Mouse (Mus musculus): Measurements from ENCODE around the gene Tbc1d17.
"Not testable (repeated sequence)": the region's sequence is repeated elsewhere in the genome, so short reads cannot be mapped to it uniquely, and the experiment has no call there.

Gene Tbc1d17

DNA sequence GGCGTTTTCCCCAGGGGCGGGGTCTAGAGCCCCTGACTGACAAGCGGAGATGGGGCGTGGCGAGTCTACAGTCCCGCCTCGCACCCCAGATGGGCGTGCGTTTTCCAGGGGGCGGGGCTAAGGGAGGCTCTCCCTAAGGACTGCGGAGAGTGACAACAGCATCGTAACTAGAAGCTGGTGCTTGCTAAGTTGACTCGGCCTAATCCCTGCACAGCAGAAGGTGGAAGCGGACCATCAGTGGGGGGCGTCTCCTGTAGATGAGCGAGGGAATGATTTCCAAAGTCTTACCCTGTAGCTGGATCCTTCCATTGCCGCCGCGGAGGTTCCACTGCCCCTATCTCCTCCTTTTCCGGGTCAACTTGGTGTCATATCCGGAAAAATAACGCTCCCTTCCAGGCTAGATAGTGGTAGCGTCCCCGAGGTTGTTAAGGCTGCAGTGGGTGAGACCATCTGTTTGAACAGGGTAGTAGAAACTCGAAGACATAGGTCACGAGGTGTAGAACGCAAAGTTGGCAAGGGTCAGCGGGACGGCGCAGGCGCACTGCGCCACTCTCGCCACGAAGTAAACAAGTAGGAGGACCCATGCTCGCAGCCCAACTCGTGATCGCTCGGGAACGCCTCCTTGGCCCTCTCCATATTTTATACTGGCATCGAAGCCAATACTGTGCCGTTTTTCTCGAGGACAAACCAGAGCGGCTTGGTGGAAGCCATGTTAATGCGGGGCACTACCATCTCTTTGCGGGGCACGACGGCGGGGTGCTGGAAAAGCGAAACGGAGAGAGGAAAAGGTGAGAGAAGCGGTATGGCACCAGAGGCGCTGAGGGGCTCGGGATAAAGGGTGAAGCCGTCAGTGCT, at the start of gene Tbc1d17, which contains the start of gene Akt1s1:
Tbc1d17 (minus strand) TSS at position 519 of the 855 bp plus-strand sequence.
Akt1s1 (plus strand) TSS at position 431 of the 855 bp plus-strand sequence.
- DNase-seq, result peak; percentile 100

DNA sequence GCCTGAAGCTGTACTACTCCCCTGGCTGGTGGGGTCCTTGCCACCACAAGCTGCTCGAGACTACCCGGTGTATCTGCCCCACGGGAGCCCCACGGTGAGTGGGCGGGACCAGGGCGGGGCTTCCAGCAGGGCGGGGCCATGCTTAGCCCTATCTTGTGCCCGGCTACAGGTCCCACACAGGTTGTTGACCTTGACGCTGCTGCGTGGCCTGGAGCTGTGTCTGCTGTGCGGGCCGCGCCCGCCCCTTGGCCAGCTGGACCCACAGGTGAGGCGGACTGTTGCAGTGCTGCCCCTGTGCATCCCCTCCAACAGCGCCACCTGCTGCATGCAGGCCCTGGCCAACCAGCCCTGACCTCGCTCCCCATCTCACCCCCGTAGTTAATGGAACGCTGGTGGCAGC, 49.7 kb upstream of the Tbc1d17 start:
- DNase-seq, result peak; percentile 72

DNA sequence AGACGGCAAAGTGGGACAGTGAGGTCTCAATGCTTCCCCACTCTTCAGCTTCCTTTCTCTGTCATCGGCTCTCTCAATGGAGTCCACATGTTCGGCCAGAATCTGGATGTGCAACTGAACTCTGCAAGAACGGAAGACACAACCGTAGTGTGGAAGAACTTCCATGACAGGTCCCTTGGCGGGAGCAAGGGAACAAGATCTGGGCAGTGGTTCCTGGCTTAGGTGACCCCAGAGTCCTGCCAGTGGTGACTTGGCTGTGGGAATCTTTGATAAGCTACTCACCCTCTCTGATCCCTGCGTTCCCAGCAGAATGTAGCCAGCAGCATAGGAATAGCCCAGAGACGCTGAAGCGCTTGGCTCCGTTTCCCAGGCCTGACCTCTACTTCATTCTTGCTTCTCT, 47.6 kb upstream of the Tbc1d17 start:
- DNase-seq, result no peak

DNA sequence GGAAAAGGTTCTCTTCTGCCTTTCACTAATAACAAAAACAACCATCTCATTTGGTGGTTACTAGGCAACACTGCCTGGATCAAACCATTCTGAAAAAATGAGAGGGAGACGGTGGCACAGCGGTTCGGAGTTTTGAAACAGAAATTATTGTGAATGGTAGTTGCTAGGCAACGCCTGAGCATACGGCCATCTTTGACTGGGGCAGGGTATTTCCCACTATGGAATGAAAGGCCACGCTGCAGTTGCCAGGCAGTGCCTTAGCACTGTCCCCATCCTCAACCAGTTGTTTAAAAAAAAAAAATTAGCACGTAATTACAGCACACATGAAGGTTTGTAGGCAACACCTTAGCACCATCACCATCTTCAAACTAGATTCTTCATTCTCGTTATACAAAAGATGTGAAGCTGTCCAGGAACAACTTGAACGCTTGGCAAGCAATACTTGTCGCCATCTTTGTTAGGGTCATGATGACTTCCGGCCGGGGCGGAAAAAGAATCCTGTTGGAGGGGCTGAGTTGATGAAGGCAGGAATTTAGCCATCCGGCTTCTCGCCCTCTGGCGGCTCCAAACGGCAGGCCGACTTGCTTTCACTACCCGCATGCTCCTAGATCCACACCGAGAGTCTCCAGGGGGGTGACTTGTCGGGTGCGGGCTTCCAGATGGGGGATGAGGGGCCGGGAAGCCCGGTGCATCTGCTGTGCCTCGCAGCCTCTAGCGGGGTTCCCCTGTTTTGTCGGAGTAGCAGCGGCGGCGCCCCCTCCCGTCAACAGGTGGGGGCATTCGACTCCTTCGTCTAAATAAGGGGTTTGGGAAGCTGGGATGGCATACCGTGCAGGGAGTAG, 46.9 kb upstream of the Tbc1d17 start, which contains the start of gene Fuz:
Fuz (plus strand) TSS at position 487 of the 842 bp plus-strand sequence.
- peak; percentile 92 for DNase-seq

DNA sequence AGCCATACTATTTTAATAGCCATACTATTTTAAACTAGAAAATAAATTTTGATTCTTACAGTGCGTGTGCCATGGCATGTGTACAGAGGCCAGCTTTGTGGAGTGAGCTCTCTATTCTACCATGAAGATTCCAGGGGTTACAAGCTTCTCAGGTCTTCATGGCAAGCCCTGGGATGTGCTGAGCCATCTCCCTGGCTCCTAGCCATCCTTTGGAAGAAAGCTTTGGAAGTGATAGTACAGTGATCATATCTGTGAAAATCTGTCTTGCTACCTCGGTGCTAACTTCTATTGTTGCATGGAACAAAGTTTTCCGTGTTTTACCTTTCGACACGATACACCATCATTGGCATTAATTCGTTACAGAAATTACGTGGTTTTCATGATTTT, 46.3 kb upstream of the Tbc1d17 start:
- DNase-seq, result no peak

DNA sequence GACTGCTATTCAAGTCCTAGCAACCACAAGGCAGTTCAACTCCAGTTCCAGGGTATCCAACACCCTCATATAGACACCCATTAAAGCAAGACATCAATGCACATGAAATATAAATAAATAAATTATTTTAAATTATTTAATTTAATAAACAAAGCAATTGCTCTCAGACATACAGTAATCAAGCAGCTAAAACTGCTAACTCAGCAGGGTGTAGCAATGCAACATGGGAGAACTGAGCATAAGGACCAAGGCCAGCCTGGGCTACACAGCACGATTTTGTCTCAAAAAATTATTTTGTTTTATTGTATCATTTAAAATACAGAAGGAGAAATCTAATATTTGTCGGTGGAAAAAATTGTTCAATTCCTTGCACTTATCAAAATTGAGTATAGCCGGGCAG, 45.3 kb upstream of the Tbc1d17 start:
- DNase-seq, result no peak

DNA sequence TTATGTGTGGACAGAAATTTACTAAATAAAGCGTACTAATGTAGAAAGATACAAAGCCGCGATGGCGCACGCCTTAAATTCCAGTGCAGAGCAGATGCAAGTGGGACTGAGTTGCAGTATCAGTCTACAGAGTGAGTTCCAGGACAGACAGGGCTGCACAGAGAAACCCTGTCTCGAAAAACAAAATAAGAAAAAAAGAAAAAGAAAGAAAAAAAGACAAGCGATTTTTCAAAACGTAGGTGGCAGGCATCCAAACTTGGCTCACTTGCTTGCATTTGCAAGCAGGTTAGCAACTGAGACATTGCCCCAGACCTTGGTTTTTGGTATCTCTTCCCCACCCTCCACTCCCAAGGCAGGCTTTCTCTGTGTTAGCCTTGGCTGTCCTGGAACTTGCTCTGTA, 44.3 kb upstream of the Tbc1d17 start:
- no peak for DNase-seq

DNA sequence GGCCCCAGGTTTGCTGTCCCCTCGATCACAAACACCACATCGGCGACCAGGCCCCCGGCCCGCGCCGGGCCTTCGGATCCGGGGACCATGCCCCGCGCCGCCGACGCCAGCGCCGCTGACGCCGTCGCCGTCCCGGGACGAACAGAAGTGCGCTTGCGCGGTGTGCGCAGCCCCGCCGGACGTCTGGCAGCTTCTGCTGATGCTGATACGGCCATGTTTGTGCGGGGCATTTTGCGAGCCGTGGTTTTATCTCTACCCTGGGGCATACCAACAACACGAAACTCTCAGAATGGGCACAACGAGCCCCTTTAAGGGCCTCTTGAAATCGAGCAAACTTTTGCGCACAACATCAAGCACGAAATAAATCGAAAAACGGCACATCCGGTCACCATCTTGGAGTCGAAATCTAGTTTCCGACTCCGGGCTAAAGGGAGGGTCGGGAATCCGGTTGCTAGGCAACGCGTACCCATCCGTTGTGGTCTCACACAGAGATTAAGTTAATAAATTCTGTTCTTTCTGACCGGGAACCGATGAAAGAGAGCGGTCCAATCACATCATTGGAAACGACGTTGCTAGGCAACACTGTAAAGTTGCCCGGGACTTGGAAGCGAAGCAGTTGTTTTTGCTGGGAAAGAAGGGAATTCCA, 43.5 kb upstream of the Tbc1d17 start, which contains the start of gene Med25:
Med25 (minus strand) TSS at position 437 of the 646 bp plus-strand sequence.
- peak; percentile 97 for DNase-seq

DNA sequence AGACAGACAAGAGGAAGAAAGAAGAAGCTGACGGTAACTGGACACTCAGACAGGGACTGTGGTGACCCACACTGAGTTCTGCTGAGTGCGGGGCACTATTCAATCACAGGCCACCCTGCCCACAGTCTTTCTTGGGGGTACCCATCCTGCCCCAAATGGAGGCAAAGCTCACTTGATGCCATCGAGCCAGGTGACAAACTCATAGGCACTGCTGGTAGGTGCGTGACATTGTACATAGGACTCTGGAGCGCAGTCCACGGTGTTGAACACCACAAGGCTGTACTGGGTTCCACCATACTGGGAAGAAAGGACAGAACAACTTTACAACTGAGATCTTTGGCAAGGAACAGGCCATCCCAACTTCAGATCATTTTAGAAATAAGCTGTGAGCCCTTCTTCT, 42.7 kb upstream of the Tbc1d17 start:
- no peak for DNase-seq

DNA sequence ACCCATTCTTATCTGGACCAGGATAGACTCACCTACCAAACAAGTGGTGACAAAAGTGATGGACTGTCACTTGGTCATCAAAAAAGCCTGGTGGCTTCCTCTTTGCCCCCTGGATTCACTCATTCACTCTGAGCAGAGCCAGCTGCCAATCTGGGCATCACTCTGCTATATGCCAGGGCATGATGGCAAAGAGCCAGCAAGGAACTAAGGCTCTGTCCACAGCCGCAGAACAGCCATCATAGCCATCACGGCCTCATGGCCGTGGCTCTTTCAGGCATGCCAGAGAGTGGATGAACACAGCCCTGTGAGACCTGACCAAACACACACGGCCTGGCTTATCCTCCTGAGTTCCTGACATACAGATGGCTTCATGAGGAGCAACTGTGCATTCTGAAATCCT, 41.9 kb upstream of the Tbc1d17 start:
- DNase-seq, result no peak

DNA sequence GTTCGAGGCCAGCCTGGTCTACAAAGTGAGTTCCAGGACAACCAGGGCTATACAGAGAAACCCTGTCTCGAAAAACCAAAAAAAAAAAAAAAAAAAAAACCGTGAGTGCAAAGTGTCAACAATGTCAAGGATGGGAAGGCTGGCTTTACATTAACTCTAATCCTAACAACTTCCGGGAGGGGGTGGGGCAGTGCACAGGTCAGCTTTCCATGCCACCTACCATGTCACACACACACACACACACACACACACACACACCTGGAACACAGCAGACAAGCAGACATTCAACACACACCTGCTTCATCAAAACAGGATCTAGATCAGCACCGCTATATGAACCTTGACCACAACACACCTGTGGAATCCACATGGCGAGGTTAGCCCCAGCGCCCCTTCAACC, 41.3 kb upstream of the Tbc1d17 start:
- no peak for DNase-seq

DNA sequence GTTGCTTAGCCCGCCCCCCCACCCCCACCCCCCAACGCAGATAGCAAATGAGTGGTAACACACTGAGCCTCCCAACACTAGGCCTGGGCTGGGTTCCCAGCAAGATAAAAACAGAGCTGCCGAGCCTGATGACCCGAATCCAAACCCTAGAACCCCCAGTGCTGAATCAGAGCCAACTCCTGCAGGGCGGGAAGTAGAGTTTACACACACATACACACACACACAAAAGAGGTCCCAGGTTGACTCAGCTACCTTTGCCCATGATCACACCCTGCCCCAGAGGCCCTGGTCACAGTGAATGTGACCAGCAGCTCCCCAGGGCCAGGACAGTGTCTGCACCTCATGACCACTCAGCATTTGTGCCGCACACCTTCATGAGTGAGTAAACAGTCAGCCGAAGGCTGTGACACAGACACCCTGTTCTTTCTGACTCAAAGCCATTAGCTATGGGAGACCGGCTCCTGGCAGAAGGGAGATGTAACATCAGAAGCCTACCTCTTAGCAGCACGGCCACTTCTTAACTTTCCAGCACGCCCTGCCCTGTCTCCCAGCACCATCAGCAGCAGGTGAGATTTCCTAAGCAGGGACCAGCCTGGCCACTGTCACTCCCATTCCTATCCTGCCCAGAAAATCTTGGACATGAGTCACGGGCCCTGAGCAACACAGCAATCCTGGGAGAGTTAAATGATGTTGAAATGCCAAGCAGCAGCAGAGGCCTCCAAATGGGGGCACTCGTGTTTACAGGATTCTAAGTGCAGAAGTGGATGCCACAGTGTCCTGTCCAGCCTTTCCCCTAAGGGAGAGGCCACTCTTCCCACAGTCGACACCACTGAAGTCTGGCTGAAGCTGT, 39.6 kb upstream of the Tbc1d17 start:
- DNase-seq, result no peak

DNA sequence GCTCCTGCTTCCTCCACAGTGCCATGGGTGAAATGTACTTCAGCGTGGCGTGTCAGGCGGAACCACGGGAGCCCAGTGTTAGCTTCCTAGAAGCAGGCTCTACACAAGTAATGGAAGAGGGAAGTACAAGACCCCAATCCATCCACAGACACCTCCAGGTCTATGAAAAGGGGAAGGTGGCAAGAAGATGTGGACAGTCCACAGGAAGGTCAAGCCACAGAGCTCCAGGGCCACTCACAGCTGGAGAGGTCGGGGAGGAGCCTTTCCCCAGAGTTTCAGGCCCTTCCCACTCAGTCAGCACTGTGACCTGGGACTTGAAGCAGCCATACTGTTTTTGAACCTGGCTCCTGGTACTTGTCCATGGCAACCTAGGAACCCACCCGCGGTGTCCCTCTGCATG, 38.1 kb upstream of the Tbc1d17 start:
- no peak for DNase-seq

DNA sequence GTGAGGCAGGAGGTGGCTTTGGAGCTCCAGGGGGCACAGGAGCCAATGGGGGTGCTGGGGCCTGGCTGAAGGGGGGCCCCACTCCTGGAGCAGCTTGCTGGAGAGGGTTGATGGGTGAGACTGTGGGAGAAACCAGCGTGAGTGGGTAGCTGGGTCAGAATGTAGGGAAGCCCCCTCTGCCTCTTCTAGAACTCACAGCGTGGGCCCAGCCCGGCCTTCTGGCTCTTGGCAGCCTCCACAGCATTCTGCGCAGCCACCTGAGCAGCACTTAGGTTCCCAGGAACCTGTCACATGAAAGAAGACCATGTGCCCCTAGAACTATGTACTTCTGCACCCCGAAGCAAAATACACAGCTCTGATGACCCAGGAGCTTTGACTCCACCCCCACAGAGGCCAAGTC, 35.8 kb upstream of the Tbc1d17 start:
- no peak for DNase-seq

DNA sequence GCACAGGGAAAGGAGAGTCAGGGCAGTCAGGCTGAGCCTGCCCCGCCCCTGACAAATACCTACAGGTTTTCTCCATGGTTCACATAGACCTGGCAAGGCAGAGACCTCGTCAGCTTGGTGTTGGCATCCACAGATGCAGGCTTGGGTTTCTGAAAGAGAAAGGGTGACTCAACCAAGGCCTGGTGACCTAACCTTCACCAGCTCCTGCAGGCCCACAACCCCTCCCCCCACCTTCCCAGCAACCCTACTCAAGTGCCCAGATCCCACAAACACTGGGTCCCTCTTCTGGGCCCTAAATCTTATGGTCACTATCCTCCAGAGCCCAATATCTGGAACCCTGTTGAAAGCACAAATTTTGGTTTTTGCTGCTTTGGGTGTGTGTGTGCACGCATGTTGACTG, 34.2 kb upstream of the Tbc1d17 start:
- no peak for DNase-seq

DNA sequence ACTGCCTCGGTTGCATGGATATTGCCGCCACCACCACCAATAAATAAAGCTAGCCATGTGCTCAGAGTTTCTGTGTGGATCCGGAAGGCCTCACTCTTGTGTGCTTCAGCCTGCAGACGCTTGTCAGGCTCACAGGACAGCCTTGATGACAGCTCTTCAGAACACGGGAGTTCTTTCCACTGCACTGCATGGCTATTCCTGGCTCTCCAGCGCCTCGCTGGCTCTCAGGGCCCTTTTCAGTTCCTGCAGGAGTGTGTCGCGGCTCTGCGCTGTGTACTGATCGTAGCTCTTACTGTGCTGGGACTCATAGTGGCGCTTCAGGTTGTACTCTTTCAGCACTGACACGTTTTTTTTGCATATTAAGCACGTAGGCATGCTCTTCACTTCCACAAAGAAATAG, 29.0 kb upstream of the Tbc1d17 start:
- DNase-seq, result no peak

DNA sequence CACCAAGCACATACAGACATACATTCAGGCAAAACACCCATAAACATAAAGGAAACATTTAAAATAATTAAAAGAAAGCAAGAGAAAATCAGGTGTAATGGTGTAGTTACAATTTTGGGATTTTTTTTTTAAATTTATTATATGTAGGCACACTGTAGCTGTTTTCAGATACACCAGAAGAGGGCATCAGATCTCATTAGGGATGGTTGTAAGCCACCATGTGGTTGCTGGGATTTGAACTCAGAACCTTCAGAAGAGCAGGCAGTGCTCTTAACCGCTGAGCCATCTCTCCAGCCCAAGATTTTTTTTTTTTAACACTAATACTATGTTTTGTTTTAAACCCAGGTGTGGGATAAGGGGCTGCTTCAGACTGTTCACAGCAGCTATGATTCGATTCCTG, 22.9 kb upstream of the Tbc1d17 start:
- not testable (repeated sequence) for DNase-seq

DNA sequence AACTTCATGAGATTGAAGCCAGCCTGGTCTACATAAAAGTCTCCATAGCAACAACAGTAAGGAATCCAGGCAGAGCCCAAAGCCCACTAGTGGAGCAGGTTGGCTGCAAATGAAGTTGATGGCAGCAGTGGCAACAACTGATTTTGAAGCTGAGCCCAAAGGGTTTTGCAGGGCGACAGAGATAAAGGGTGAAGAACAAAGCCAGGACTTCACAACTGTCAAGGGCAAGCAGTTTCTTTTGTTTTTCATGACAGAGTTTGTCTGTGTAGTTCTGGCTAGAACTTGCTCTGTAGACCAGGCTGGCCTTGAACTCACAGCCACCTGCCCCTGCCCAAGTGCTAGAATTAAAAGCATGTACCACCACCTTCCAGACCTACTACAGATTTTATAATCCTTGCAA, 22.3 kb upstream of the Tbc1d17 start:
- DNase-seq, result peak; percentile 4

DNA sequence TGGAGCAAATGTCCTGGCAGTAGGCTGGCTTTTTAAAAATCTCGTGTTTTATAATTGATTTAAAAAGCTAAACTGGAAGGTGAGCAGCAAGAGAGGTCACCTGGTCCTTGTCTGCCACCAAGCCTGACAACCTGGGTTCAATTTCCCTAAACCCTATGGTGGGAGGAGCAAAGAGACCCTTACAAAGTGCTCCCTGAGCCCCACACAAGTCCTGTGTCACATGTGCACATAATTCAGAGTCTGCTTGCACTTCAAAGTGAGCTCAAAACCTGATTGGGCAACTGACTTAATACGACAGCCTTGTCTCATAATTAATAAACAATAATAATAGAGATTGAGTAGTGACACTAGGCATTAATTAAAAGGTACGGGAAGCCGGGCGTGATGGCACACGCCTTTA, 21.7 kb upstream of the Tbc1d17 start:
- DNase-seq, result peak; percentile 22

DNA sequence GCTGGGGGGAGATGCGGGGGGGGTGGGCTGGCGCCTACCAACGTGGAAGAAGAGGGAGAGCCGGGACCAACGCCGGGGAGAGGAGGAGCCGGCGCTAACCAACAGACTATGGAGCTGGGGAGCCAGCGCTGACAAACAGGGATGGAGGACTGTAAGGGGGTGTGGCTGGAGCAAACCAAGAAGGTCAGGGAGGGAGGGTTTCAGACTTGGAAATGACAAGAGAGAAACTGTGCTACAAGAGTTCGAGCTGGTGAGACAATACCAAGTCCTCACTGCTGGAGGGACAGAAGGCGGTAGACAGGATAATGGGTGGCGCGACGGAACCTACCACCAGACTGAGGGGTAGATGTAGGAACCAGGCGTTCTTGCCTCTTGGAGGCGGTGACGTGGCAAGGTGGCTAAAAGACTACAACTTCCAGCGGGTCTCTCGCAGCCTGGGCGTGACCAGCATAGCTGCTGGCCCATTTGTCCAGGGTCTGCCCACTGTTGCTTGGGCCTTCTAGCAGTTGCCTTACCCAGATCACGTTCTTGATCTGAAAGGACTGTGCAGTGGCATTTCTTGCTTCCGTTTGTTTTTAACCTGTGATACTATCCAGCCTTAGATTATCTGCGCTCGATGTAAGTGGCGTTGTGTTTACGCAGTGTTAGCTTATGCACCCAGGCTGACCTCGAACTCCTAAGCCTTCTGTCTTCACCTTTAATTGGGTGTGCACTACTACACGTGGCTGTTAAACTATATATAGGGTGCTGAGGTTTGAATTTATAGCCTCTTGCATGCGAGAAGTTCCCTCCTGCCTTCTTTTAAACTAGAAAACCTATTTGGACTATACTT, 21.0 kb upstream of the Tbc1d17 start, which contains the start of gene Ptov1:
Ptov1 (minus strand) TSS at position 92 of the 832 bp plus-strand sequence.
- DNase-seq, result peak; percentile 98
